Mouse (Mus musculus): ENCODE measurements around the gene Ripk4.

Ripk4 gene

DNA sequence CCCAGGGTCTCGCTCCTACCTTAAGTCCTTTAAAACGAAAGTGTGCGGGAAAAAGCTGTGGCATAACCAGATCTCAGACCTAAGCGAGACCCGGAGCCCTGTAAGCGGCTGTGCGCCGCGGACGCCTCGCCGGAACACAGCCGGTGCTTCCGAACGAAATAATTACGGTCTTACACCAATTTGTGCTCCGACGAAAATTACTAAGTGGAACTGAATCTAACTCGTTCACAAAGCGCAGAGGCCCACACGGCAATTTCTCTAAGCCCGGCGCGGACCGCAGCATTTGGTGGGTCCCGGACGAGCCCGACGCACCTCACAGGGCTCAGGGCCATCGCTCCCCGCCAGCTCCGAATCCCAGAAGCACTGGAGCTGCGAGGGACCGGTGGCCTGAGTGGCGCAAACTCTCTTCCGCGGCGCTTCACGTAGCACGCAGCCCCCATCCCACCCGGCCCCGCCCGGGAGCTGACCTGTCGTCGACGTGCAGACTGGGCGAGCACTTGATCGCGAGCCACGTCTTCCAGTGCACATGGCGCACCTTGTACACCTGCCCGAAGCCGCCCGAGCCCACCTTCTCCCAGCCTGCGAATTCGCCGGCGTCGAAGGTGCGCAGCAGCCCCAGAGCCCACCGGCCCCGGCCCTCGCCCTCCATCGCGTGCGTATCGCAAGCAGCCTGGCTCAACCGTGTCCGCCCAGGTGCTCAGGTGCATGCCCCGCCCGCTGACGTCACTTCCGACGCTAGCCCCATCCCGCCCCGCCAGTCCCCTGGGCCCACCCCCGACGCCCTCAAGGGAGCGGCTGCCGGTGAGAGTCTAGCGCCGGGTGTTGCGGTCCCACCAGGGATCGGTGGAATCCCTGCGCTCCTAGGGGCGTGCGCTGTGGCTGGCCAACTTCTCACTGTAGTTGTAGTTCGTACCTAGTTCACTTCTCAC is at the start of gene Ripk4:
Gene Ripk4 (minus strand): TSS at position 727 of the 929 bp plus-strand sequence.
- peak; percentile 11 for DNase-seq (ENCODE audit: low read depth)

GRCm38 (mm10) chr16:97808881-97809280 is 45.3 kb upstream of the Ripk4 start:
- DNase-seq (ENCODE audit: low read depth), result no peak

GRCm38 (mm10) chr16:97805646-97806045 is 42.1 kb upstream of the Ripk4 start:
- no peak for DNase-seq (ENCODE audit: low read depth)

GRCm38 (mm10) chr16:97804680-97805547 is 41.3 kb upstream of the Ripk4 start:
- DNase-seq (ENCODE audit: low read depth), result peak; percentile 64

- DNase-seq (ENCODE audit: low read depth), result no peak
Measured at GRCm38 (mm10) chr16:97797950-97798869, 34.6 kb upstream of the Ripk4 start.

- DNase-seq (ENCODE audit: low read depth), result no peak
Measured at GRCm38 (mm10) chr16:97797212-97797611, 33.6 kb upstream of the Ripk4 start.

- DNase-seq (ENCODE audit: low read depth), result no peak
Measured at GRCm38 (mm10) chr16:97794256-97794655, 30.7 kb upstream of the Ripk4 start.

- no peak for DNase-seq (ENCODE audit: low read depth)
Measured at GRCm38 (mm10) chr16:97783057-97783456, 19.5 kb upstream of the Ripk4 start.

DNA sequence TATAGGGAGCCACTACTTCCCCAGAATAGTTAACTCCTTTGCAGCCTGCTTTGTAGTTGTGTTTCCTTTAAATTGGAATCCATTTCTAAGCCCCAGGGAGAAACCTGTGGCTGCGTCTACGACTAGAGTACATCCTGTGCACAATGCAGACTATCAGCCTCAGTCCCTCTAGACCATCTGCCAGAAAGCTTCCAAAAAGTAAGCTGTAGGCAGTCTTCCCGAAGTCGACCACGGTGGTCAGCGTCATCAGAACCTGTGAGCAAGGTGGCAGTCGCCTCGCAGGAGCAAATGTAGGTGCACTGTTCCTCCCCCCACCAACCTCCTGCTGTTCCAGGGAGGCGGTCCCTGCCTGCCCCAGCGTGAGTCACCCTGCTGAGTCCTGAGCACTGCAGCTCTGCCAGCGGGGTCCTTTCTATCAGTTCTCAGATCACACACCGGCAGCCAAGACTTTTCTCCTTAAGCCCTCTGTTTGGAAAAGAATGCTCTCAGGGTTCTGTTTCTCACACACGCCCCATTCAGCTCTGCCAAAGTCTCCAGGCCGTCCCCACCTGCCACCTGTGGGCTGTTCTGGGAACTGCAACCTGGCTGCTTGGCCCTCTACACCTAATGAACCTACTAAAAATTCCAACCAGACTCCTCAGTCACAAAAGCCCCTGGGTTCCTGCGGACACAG is 14.9 kb upstream of the Ripk4 start:
- peak; percentile 48 for DNase-seq (ENCODE audit: low read depth)

GRCm38 (mm10) chr16:97766501-97766900 is 2.9 kb upstream of the Ripk4 start:
- DNase-seq (ENCODE audit: low read depth), result no peak

DNA sequence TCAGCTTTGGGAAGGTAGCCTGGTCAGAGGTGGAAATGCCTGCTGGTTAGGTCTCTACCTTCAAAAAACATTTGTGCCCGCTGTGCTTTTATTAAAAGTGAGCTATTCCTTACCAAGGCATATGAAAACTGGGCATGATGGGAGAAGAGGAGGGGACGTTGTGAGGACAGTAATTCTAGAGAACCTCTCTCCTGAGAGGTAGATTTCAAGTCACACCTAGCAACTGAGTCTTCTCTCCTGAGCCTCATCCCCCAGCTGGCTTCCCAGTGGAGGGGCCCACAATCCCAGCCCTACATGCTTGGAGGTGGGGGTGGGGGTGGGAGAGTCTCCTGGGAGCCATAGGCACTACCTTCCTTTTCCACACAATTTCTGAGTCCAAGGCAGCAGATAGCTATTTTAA is 1.0 kb upstream of the Ripk4 start:
- no peak for DNase-seq (ENCODE audit: low read depth)

DNA sequence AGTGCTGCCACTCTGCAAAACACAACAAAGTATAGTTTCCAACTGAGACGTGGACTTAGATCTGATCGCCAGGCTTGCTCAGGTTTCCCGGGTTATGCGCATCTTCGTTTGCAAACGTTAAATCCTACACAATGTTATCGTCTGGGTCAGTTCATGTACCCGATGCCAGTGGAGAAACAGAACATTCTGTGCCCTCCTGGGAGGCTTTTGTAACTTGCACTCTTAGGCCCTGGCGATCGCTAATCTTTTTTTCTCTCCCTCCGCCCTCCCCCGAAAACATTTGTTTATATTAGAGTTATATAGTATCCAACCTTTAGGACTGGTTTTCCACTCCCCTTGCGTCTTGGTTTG is 378 bp upstream of the Ripk4 start:
- no peak for DNase-seq (ENCODE audit: low read depth)

DNA sequence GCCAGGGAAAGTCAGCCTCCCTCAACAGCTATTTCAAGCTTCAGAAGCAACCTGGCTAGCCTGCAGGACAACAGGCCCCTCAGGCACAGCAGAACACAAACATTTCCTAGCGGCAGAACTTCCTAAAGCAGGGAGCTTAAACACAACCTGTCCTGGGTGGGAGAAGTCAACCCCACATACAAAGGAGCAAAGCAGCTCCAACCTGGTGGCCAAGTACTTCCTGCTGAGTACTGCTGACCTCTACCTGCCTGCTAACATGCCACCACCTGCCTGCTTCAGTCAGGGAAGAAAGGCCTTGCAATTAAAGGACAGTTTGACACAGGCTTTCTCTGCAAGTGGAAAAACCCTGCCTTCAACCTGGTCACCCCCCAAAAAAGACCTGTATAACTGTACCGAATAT is 1.8 kb downstream of the Ripk4 start:
- DNase-seq (ENCODE audit: low read depth), result no peak

GRCm38 (mm10) chr16:97759681-97760080 is 3.9 kb downstream of the Ripk4 start:
- DNase-seq (ENCODE audit: low read depth), result no peak

DNA sequence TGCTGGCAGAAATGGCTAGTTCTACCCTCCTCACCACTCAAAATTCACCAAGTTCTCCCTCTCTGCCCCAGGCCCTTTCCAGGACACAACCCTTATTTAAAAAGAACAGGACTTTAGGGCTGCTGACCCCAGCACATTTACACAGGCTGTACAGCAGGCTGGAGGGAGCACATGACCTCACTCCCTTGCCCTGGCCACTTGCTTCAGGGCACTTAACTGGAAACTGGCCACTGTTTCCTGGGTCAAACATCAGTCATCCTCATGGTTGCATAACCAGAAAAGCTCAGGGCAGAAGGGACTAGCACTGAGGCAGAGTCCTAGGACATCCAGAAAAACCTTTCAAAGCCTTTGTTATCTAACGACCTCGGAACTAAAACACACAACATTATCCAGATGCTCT is 5.3 kb downstream of the Ripk4 start:
- DNase-seq (ENCODE audit: low read depth), result no peak

GRCm38 (mm10) chr16:97756460-97756859 is 7.1 kb downstream of the Ripk4 start:
- DNase-seq (ENCODE audit: low read depth), result no peak

DNA sequence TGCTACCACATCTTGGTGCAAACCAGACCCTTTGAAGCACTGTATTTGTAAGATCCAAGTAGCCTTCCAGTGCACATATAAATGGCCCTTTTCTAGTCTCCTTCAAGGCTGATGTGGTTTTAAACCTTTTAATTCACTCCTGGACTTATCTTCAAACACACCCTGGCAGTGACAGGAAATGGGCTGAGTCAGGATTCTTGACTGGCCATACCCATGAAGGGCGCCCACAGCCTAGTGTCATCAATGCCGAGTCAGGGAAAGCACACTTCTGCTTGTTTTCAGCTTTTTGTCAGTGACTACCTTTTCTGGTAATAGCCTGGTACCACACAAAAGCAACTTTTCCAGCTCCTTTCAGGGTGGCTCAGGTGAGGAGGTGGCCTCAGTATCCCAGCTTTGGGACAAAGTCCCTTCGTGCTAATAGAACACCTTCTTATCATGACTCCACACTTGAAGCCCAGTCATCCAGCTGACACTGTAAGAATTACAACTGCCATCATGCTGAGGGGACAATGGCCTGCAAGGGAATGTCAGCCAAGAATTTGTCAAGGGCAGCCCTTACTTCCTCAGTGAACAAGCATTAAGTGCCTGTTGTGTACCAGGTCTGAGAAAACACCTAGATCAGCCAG is 11.2 kb downstream of the Ripk4 start:
- no peak for DNase-seq (ENCODE audit: low read depth)

DNA sequence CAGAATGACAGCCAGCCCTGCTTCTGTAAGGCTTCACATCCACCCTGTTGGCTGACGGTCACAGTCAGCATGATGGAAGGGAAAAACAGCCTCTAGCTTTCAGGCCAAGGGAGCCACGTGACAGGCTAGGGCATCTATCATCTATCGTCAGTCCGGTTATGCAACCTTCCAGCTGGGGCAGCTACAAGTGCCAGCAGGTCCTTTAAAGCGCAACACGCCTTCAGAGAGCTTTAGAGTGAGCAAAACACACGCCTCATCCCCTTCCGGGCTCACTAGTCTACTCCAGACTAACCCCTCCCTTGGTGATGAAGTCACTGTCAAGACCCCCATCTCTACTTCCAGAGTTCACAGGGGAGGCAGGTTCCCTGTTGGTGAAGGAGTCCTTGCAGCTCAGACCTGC is 11.7 kb downstream of the Ripk4 start:
- DNase-seq (ENCODE audit: low read depth), result no peak

DNA sequence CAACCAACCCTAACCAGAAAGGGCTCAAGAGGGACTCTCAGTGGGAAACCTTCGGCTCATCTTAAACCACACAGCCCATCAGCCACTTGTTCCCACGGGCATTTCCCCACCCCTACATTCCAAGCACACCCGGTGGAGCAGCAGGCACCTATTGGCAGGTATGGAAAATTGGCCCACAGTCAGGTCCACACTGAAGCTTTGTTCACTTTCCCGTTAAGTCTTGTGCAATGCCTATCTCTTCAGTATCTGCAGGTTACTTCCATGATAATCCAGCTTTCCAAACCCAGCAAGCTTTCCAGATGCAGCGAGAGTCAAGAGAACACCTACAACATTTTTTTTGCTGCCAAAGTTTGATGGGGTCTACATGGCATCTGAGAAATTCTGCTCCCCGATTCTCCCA is 15.2 kb downstream of the Ripk4 start:
- no peak for DNase-seq (ENCODE audit: low read depth)

- DNase-seq (ENCODE audit: low read depth), result no peak
Measured at GRCm38 (mm10) chr16:97738030-97738429, 25.6 kb downstream of the Ripk4 start.

GRCm38 (mm10) chr16:97736562-97736961 is 27.0 kb downstream of the Ripk4 start:
- no peak for DNase-seq (ENCODE audit: low read depth)

All from naive thymus-derived CD4-positive, alpha-beta T cell, adult 2 months (primary cell).